Mouse (Mus musculus) bone marrow macrophage, adult 2 months (primary cell): Measurements from ENCODE around the gene Dync1h1. TPM values are rescaled to one million over a fixed set of nuclear protein-coding genes. Genes with fewer than 3 reads are reported as not detected.
A peak's percentile ranks its signal among the peaks of the same experiment; 100 is the strongest.

Experiments used
- H3K27ac ChIP-seq: 2 replicates; pipeline ENCODE4 v1.5.1; 2012; ENCODE audit warnings: low read depth, low read length; ENCODE audit not compliant: insufficient read depth
- H3K4me1 ChIP-seq: 2 replicates; pipeline ENCODE4 v1.6.1; 2012; ENCODE audit warnings: low read length; ENCODE audit not compliant: control insufficient read depth, insufficient read depth
- H3K4me3 ChIP-seq: 2 replicates; pipeline ENCODE4 v1.5.1; 2012; ENCODE audit warnings: mild to moderate bottlenecking, low read length, moderate library complexity; ENCODE audit not compliant: insufficient read depth
- CTCF ChIP-seq: IDR thresholded peaks from 2 replicates; pipeline ENCODE4 v1.5.1; 2012; ENCODE audit warnings: low read depth, mild to moderate bottlenecking, low read length, moderate library complexity
- POLR2A ChIP-seq: IDR thresholded peaks from 2 replicates; pipeline ENCODE4 v1.6.1; 2012; ENCODE audit warnings: mild to moderate bottlenecking, low read depth, low read length, borderline replicate concordance
- polyA plus RNA-seq: library from polyadenylated mRNA; stranded (reverse); fragments of >200 nt; gene quantifications from 2 replicates; pipeline ENCODE4 v1.2.4, GENCODE M21; 2012; ENCODE audit not compliant: missing spikeins, insufficient read depth, insufficient read length

The Dync1h1 gene
- polyA plus RNA-seq, 1 experiment: 104 TPM

DNA sequence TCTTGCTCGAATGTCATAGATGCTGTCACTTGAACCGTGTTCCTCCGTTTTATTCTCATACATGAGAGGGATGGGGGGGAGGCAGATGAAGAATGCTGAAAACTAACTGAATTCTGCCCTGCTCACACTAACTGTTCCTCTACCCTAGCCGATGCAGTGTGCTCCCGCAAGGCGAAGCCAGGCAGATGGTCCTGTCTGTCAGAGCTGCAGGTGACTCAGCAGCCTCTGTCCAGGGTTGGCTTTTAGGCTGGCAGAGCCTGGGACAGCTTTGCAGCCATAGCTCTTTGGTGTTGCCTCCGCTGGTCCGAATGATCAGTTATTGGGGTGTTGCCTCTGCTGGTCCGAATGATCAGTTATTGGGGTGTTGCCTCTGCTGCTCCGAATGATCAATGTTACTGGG is 30.2 kb upstream of the Dync1h1 start:
- no peaks in the 10 kb centered on the region for H3K4me1 ChIP-seq
- TF ChIP-seq POLR2A (no peak), CTCF (no peak)
- no peak overlapping the region for H3K4me3 ChIP-seq
- no peak overlapping the region for H3K27ac ChIP-seq

DNA sequence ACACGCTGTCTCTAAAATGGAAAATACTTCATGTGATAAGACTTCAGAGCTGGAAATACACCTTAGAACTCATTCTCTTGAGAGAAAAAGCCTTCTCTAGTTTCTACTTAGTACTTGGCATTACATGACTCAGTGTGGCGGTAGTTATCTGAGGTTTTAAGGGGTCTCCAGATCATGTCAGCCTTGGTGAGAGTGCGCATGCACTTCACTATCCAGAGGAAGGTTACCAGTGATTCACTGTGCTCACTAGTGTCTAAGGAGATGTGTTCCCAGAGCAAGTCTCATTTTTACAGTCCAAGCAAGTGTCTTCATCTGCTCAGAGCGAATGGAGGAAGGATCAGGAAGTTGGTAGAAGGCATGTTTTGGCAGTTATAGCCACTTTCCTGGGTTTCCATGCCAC is 28.9 kb upstream of the Dync1h1 start:
- TF ChIP-seq CTCF: no peak
- no peak for TF ChIP-seq POLR2A
- H3K27ac ChIP-seq: no peak overlapping the region
- H3K4me1 ChIP-seq: no peaks in the 10 kb centered on the region
- no peak overlapping the region for H3K4me3 ChIP-seq

DNA sequence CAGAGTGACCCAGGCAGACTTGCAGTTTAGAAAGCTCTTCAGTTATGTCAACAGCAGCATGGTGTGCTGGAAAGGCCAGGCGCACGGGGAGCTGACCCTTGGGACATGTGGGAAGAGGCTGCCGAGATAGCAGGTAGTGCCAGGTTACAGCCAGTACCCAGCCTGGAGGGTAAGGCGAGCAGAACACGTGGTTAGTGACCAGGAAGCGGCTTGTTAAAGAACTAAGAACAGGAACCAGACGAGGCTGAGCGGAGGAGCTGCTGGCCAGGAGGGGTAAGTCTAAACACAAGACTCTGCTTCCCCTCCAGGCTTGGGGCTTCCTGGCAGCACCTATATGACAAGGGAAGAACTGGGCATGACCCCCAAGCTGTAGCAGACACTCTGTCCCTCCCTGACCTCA is 27.6 kb upstream of the Dync1h1 start:
- TF ChIP-seq POLR2A (no peak), CTCF (no peak)
- H3K4me3 ChIP-seq: no peak overlapping the region
- no peaks in the 10 kb centered on the region for H3K4me1 ChIP-seq
- H3K27ac ChIP-seq: no peak overlapping the region

- TF ChIP-seq CTCF (no peak), POLR2A (no peak)
- no peak overlapping the region for H3K4me3 ChIP-seq
- no peaks in the 10 kb centered on the region for H3K4me1 ChIP-seq
- no peak overlapping the region for H3K27ac ChIP-seq
Measured at GRCm38 (mm10) chr12:110575926-110576325, 25.3 kb upstream of the Dync1h1 start.

GRCm38 (mm10) chr12:110578333-110578732 is 22.9 kb upstream of the Dync1h1 start:
- no peak overlapping the region for H3K4me3 ChIP-seq
- no peak overlapping the region for H3K27ac ChIP-seq
- TF ChIP-seq CTCF (no peak), POLR2A (no peak)
- no peaks in the 10 kb centered on the region for H3K4me1 ChIP-seq

DNA sequence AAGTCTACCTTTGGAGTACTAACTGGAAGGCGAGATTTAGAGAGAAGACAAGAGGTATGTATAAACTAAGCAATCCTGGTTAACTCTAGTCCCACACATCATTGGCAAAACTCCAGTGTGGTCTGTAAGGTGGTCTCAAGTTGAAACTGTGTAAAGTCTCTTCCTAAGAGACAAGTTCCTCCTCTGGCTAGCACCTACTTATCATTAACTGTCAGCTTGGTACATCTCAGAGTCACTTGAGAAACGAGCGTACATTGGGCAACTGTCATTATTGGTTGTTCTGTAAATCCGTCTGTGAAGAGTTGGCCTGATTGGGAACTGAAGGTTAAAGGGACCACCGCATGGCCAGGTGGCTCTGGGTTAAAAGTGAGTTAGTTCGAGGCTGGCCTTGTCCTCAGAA is 12.6 kb upstream of the Dync1h1 start:
- H3K4me1 ChIP-seq: peaks cover 12% of the 10 kb centered on the region
- H3K4me3 ChIP-seq: no peak overlapping the region
- no peak overlapping the region for H3K27ac ChIP-seq
- TF ChIP-seq CTCF: no peak
- TF ChIP-seq POLR2A: no peak

DNA sequence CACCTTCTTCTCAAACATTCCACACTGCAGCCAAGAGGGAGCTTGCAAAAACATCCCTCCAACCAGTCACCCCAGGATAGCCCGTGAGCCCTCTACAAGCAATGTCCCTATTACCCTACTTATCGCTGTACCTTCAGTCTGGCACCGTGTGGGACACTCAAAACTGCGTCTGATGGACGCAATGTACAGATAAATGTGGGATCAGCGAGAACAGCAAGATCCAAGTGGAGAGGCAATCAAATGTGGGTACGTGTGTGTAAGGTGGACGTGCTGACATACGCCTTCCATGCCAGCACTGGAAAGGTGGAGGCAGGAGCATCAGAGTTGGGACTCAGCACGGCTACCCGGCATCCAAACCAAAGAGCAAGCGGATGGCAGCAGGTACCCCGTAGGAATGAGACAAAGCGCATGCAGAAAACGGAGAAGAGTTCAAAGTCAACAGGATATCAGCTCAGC is 10.4 kb upstream of the Dync1h1 start:
- peak overlapping the region; percentile 91 for H3K27ac ChIP-seq
- no peak for TF ChIP-seq CTCF
- peak overlapping the region; percentile 70 for H3K4me3 ChIP-seq
- peaks cover 12% of the 10 kb centered on the region for H3K4me1 ChIP-seq

- H3K4me1 ChIP-seq: peaks cover 12% of the 10 kb centered on the region
- peak overlapping the region; percentile 86 for H3K4me3 ChIP-seq
- H3K27ac ChIP-seq: peak overlapping the region; percentile 91
- TF ChIP-seq CTCF: no peak
- TF ChIP-seq POLR2A: 0 out of 2 replicates have a peak, but pooled peaks have one; percentile 28
Measured at GRCm38 (mm10) chr12:110591260-110591883, 9.9 kb upstream of the Dync1h1 start.

DNA sequence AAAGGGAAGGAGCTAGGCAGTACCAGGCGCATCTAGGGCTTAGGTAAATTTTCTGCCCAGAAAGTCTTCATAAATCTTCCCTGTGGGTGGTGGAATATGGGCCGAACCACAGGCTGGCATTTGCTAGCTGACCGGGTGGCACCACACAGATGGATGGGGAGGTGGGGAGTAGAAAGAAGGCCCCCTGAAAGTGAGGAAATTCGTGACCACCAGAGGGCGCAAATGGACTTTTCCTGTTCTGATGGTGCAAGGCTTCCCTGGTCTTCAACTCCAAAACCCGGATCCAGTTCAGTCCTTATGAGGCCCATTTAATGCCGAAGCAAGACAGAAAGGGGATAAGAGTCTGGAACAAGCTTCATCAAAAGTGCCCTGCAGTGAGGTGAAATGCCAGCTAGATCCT is 2.7 kb upstream of the Dync1h1 start:
- H3K4me1 ChIP-seq: peaks cover 29% of the 10 kb centered on the region
- no peak for TF ChIP-seq POLR2A
- TF ChIP-seq CTCF: peak; percentile 99
- H3K27ac ChIP-seq: peak overlapping the region; percentile 62
- peak overlapping the region; percentile 31 for H3K4me3 ChIP-seq

DNA sequence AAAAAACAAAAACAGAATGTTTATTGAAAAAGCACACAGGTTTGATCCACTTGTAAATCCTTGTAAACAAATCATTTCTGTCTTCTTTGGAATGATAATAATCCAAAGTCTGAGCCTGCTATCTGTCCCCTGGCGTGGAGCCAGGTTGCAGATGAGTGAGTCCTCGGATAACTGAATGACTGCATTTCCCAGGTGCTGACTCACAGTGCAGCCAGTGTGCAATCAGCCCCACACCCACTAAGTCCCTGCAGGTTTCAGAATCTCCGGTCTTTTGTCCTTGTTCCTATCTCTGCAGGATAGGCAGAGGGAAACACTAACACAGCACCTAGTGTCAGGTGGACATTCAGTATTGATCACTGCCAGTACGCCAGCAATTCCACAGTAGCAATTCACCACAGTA is 1.5 kb upstream of the Dync1h1 start:
- no peak for TF ChIP-seq POLR2A
- no peak for TF ChIP-seq CTCF
- peaks cover 35% of the 10 kb centered on the region for H3K4me1 ChIP-seq

More for the DNA sequence above, 1.5 kb upstream of the Dync1h1 start:
- Histone ChIP-seq H3K27ac (no peak overlapping the region), H3K4me3 (no peak overlapping the region)
